Mouse (Mus musculus): Measurements from ENCODE around the gene Gps1.

DNA sequence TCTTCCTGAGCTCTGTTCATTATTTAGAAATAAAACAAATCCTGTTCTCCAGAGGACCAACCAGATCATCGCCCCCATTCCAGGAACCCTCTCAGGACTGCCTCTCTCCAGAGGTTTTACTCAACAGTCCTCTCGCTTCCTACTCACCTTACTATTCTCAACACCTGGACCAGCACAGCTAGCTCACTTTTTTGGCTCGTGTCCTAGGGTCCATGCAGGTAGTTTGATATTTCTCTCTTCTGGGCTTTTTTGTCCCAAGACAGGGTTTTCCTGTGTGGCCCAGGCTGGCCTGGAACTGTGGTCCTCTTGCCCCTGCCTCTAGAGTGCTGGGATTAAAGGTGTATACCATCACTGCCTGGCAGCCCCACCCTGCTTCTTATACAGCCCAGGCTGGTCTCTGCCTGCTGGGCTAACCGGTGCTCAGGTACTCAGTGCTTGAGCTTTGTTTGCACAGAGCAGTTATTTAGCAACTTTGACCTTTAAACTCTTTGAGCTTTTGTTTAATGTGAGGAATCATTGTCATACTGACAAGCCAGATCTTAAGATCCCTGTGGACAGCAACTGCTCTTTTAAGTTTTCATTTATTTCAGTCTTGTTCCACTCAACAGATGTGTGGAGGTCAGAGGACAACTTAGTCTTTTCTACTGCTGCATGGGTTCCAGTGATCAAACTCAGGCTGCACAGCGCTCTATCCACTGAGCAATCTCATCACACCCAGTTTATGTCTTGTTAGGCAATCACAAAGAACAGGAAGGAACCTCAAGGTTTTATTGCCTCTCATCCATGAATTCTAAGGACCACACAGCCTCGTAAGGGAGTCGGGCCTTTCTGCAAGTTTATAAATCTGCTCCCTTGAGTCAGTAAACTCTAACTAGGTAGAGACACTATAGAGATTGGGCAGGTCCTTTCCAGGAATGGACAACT lies 21.6 kb downstream of the Gps1 start:
- TF ChIP-seq POLR2A (IDR thresholded peaks at IDR 0.05; ENCODE audit: insufficient read length, low read depth) (no peak), POLR2AphosphoS2 (IDR thresholded peaks at IDR 0.05; ENCODE audit: insufficient read length, low read depth) (no peak)

Measured in myocyte (in vitro differentiated cells).